Mouse (Mus musculus) cerebellum, adult 11 months (tissue): ENCODE measurements around the gene Elk3.

ENCODE experiments used
- DNase-seq: peaks from one replicate; pipeline ENCODE4 v3.0.0; 2022

Elk3 gene

DNA sequence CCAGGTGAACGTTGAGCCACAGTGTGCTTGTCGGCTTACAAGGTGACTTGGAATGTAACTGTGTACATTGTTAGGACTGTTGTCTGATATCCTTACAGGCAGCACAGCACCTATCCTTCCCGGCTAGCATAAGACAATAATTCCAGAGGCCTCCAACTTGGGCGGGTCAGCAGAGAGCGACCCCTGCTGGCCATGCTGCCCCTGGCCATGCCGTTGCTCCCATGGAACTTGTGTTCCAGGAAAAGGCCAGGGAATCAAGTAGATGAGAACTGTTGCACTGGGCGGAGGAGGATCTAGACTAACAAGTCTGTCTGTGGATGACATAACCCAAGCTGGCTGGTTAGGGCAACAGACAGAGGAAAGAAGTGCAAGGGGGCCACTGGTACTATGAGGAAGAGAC, 19.6 kb downstream of the Elk3 start:
- peak; percentile 60 for DNase-seq

DNA sequence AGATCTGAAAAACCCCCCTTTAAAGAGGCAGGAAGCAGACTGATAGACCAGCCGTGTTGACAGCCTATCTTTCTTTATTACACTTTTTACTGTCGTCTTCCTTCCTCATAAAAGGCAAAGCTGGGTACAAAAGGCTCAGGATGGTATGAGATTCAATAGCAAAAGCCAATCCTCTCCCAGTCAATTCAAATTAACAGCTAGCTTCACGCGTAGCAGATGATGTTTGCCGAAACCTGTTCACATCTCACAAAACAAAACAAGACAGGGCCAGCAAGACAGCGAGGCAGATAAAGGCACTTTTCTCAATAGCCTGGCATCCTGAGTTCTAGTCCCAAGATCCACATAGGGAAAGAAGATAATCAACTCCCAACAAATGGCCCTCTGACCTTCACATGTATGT, 21.5 kb downstream of the Elk3 start:
- DNase-seq, result no peak

DNA sequence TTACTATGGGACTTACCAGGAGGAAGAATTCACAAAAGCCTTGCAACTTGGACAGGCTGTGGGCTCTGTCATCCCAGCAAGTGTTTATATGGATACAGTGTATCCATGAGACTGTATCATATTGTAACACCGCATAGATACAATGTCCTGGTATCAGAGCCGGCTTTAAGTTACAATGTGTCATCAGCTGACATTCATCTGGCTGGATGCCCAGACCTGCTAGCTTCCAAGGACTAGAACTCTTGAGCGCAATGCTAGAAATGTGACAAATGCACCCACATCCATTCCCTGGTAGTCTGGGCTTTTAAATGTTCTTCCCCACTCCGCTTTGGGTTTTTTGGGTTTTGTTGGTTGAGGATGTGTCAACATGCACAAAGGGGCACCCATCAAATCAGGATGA, 22.6 kb downstream of the Elk3 start:
- no peak for DNase-seq

DNA sequence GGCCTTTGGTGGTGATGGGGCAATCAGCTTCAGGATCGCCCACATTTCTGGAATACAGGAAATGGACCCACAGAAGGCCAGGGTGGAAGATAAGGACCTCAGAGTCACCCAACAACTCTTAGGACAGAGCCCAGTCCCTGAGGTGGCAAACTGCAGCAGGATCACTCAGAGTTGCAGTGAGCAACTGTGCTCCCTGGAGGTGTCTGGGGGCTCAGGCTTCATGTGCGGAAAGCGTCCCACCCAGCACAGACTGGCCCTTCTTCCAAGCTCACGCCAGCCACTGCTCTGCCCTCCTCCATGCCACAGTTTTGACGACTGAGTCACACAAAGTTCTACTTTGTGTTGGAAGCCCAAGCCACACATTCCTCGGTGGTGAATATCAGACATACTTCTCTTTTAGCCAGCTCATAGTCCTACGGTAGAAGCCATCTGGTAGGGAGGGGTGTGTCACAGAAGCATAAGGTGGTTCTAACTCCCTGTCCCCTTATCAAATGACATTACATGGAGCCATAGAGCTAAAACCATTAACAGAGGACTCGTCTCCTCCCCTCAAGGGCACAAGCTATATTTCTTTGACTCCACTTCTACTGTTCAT, 23.3 kb downstream of the Elk3 start:
- no peak for DNase-seq

DNA sequence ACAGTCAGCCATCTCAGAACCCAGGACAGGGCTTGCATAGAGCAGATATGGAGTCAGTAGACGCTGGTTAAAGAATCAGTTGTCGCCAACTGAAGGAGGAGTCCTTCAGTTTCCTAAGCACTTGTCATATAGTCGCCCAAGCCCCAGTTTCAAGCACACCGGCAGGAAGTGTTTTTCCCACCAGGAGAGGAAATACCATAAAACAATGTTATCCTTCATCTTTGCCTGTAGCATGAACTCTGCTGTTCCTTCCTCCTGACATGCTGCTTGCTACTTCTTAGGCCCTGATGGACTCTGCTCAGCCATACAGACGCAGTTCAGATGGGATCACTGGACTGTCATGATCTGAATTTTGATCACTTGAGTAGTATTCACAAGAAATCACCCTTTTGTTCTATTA, 25.4 kb downstream of the Elk3 start:
- DNase-seq, result no peak

DNA sequence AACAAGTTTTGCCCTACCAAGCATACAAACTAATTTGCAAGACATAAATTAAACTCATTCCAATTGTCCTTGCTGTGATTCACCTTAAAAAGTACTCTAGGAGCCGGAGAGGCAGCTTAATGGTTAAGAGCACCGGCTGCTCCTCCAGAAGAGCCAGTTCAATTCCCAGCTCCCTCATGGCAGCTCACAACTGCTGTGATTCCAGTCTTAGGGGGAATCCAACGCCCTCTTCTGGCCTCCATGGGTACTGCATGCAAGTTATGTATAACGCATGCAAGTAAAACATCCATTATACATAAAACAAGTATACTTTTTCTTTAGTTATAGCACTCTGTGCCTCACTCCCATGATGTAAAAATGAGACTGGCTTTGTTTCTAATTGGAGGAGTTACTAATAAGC, 27.7 kb downstream of the Elk3 start:
- DNase-seq, result no peak

DNA sequence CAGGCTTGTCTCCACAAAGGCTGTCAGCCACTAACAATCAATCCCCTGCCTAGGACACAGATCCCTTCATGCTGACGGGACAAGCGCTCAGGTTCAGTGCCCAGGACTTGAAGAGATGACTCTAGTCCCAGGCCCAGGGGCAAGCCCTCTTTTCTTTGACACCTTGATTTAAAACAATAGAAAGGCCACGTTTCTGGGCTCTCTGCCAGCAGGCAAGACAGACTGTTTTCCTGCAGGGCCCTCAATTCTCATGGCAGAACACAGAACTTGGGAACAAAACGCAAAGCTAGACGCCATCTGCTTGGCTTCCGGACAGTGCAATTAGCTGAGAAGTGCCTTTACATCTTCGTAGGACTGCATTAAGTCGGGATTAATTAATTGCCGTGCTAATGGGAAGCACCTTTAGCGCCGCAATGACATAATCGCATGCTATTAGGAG, 28.4 kb downstream of the Elk3 start:
- peak; percentile 51 for DNase-seq

DNA sequence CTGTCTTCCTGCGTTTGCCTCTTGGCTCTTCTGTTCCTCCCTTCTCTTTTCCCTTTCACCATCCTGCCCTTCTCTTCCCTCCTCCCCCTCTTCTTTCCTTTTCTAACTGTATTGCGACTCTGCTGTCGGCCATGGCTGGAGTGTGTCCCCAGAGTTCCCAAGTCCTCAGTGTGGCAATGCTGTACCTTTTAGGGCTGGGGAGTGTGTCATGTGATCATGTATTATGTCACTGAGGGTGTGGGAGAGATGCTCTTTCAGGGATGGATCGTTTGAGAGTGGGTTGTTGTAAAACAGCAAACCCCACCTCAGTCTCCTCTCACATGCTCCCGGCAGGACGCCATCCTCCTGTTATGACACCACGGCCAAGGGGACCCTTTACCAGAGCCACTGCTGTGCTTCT, 29.8 kb downstream of the Elk3 start:
- no peak for DNase-seq

DNA sequence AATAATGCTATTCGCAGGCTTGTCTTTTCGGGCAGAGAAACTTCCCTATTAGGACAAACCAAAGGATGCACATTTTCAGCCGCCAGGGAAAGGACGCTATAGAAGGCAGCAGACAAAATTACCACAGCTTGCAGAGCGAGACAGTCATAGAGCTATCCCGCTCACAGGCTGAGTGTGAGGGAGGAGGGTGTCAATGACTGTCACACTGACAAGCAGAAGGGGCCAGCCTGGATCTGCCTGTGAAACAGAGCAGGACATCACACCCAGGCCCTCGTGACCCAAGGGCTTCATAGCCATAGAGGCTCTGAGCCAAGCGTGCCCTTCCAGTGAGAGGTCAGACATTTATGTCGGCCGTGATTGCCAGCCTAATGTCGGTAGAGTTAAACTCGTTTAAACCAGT, 30.3 kb downstream of the Elk3 start:
- no peak for DNase-seq

DNA sequence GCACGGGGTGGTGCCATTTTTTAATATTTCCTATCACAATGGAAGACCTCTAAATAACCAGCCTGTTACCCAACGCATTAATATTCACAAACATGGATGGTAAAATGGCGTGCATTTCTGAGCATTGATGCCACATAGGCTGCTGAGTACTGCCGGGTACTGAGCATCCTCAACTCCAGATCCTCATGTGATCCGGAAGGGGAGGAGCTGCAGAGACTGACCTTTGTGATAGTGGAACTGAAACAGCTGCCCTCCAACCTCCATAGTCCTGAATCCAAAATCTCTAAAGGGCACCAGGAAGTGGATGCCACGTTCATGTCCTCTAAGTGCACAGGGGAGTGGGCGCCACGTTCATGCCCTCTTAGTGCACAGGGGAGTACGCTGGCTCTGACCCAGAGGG, 31.9 kb downstream of the Elk3 start:
- no peak for DNase-seq

DNA sequence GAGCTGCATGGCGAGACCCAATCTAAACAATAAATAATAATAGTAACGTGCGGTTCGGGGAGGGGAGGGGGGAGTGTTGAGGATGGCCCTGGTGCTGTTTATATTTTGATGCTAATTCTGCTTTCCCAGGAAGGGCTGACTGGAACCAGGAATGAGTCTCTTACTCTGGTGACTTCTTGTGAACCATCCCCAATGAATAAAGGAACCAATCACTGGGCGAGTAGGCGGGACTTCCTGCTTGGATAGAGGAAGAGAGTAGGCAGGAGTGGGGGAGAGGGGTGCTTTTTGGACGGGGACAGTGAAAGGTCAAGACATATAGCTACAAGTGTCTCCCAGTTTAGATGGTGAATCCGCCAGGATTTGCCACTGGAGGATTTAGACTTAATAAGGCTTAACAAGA, 32.6 kb downstream of the Elk3 start:
- DNase-seq, result no peak

DNA sequence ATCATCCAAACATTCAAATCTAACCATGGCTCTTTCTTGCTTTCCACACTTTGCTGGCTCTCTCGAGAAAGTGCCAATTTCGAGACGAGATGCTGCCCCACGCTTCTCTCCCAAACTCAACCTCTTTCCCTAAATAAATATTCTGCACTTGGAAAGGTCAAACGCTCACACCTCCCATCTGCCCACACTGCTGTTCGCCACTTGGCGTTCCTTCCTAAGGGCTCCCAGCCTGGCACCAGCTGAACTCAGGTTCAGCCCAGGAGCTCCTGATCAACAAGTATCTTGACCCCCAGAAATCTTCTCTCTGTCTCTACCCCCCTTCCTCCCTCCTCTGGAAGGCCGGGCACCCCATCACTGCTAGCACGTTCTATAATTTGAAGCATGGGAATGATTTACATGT, 34.1 kb downstream of the Elk3 start:
- DNase-seq, result peak; percentile 58

DNA sequence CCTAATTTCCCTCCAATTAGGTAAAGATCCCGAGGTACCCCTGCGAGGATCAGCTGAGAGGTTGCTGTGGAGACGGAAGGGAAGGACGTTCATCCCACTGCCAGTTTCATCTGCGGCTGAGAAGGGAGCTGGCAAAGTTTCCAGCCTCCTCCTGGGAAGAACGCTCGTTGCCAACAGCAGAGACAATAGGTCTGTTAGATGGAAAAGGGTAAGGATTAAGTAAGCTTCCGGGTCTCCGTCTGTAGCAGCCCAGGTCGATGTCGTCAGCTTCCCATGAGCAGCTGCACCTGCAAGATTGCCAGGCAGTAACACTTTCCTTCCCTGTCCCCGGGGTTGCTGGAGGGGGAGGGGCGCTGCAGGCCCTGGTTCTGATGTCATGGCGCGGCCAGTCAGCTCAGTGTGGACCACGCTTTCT, 34.6 kb downstream of the Elk3 start:
- DNase-seq, result peak; percentile 90

DNA sequence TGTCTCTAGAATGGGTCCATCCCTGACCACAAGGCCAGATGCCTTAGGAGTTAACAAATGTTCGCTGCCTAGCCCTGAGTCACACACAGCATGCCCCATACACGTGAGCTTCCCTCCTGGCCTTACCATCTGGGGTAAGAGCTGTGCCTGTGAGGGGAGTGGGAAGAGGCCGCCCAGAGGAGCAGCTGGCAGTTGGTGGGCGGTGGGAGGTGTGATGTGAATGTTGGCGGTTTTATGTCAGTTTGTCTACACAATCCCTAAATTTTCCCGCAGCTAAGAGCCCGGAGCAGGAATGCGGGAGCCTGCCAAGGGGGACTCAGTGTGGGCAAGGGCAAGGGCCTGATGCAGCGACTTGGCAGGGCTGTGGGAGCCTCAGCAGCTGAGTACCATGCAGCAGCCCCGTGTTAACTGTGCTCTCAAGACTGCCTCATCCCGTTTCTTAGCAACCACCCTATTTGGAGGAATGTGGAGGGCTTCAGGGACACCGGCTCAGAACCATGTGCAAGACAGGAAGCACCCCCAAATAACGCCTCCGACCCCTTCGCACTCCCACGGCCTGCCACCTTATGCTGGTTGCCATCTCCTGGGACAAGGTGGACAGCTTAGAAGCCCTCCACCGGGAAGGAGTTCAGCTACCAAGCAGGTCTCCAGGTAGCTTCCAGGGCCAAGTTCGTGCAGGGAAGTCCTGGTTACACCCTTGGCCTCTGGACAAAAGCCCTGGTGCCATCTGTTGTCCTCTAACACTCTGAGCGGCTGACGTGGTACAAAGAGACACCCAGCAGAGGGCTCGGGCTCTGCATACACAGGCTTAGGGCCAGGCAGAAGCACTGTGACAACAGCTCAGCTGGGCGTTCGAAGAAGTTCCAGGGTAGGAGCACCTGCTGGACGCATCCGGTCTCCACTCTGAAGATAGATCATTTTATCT, 35.5 kb downstream of the Elk3 start:
- DNase-seq, result peak; percentile 92

DNA sequence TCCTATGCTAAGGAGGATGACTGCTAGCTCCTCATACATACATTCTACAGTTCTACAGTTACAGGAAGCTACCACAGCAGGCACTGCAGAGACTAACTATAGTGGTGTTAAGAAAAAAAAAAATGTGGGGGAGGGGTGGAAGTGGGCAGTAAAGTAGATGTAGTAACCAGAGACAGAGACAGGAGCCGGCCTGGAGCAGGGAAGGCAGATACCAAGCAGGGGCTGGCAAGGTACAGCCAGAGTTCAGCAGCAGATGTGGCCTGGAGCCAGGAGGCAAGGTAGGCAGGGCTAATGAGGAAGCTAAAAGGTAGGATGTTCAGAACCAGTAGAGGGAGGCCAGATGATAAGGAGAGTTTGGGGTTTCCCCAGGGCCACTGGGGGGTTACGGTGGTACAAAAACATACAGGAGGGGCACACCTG, 36.6 kb downstream of the Elk3 start:
- DNase-seq, result no peak

DNA sequence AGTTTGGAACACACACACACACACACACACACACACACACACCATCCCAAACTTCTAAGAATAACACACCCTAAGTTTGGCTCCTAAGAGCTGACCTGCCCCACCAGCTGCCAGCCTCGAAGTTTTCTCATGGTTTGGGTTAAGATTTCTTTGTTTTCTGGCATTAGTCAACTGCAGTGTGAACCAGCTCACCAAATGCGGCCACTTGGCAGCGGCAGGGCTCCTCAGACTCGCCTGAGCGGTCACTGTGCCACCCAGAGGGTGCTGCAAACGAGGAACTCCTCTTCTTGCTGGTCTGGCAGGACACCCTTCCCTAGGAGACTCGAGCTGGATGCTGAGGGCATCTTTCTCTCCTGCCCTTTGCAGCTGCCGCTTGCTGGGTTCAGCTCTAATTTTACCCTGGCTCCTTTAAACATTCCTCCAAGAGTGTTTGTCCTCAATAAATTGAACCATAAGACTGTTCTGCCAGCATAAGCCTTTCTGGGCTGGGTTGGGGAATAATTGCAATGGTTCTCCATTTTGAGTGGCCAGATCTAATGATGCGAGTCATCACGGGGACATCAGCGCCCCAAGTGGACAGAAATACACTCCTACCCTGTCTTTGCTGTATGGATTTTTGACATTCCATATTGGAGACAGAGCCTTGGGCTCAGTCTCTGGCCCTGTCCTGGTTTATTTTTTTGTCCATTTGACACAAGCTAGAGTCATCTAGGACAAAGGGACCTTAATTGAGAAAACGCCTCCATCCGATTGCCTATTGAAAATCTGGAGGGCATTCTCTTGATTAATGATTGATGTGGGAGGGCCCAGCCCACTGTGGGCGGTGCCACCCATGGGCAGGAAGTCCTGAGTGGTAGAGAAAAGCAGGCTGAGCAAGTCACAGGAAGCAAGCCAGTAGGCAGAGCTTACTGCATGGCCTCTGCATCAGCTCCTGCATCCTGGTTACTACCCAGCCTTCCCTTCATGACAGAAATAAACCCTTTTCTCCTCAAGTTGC, 37.7 kb downstream of the Elk3 start:
- DNase-seq, result no peak

DNA sequence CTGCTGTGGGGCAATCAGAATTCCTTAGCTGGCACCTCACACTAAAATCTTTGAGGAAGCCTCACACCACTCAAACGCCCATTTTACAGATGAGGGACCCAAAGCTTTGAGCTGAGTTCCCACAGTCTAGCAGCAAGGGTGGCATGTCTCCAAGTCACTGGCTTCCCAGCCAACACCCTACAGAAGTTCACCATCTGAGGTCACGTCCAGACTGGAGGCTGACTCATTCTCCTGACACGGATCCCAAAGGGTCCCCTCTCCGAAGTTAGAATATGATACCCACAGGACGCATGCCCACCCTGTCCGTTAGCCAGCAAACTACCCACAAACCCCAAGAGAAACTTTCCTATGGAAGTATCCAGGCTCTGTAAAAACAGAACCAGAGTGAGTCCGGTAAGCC, 39.1 kb downstream of the Elk3 start:
- no peak for DNase-seq

DNA sequence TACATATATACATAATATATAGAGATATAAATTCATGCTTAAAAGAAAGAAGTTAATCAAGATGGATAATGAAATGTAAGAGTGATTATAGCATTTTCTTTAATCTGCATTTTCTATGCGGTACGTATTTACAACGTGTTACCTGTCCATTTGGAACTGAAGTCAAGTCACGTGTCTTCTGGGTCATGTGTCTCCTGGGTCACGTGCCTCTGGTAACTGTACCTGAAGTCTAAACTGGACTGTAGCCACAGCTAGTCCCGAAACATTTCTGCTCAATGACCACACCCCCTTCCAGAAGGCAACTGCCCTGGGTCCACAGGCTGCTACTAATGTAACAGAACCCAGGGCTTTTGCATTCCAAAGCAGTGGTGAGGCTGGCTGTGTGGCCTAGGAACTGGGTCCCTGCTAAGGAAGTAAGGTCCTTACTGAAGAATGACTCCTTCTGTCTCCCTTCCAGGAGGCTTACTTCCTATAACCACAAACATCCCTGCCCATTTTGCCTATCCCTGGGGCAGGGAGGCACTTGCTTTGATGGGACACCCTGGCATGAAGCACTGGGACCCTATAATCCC, 40.0 kb downstream of the Elk3 start:
- no peak for DNase-seq

DNA sequence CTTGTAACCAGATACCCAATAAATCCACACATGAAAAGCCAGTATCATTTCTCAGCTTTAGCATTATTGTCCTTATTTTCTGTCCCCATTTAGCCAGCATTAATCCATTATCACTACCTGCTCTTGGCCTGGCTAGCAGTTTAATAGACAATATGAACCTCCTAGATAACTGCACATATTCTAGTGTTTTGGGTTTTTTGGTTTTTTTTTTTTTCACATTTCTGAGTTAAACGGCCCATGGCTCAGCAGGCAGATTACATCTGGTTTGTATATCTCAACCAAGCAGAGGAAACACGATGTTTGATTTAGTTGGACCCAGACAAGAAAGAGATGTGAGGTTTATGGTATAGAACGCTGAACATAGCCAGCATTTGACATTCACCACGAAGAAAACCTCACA, 41.2 kb downstream of the Elk3 start:
- DNase-seq, result no peak

DNA sequence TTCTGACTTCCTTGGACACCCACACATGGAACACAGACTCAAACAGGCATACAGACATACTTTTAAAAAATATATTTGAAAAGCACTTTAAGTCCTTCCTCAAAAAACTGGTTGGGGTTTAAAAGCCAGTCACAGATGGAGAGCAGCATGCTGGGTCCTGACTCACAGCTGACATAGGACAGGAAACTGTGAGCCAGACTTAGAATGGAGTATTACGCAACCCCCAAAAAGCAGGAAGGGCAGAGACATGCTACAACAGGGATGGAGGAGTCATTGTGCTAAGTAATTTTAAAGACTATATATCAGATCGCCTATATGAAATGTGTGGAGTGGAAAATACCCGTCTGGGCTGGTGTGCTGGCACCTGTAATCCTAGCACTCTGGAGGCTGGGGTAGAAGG, 42.6 kb downstream of the Elk3 start:
- DNase-seq, result no peak

DNA sequence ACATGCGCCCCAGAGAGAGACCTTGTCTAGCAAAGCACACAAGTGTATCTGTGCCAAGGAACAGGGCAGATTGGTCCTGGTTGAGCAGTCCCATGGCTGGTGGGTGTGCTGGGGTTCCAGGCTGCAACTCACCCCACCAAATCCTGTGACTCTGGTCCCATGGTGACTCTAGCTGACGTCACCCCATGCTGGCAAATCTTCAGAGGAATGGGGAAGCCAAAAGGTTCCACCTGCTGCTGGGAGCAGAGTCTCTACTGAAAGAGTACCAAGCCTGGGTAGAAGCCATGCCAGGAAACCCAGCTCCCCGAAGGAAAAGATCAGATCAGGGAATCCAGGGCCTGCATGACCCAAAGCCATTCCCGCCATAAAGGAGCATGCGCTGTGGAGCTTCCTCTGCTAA, 43.4 kb downstream of the Elk3 start:
- DNase-seq, result no peak

DNA sequence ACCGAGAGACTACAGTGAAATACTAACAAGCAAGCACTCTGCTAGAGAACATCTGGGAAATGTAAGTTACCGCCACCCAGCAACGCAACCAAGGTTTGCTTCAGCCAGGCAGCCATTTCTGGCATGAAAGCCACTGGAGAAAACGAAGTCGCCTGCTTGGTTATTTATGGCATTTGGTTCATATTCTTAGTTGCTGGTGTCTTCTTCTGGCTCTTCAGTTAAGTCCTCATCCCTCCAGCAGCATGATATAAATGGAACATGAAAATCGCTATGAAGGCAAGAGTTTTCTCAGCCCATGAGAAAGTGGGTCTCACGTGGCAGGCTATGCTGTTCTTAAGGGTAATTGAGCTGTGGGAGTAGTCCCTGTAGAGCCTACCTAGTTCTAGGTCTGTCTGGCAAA, 44.4 kb downstream of the Elk3 start:
- no peak for DNase-seq

DNA sequence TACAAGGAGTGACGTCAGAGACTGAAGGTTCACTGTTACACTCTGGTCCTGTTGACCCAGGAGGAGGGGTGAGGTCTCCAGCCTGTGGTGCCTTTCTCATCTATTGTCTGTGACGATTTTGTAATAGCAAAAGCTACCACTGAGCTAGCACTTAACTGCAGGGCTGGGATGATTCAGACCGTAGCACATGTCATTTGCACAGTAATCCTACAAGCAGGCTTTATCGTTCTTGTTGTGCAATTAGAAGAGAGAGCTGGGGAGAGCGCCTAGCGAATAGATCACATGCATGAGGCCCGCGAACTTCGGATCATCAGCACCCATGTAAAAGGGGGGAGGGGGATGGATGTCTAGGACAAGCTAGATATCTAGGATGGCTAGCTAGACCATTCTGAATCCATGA, 45.1 kb downstream of the Elk3 start:
- DNase-seq, result no peak
